Mouse (Mus musculus): ENCODE data around the gene Sh2b1.
"Not testable (repeated sequence)": the region's sequence is repeated elsewhere in the genome, so short reads cannot be mapped to it uniquely, and the experiment has no call there.

GRCm38 (mm10) chr7:126487617-126488385 is 12.6 kb upstream of the Sh2b1 start:
- TF ChIP-seq CTCF, EP300 (IDR thresholded peaks at IDR 0.05; ENCODE audit: low read depth): not testable (repeated sequence)

Data from liver, embryonic 14.5 days (tissue).